Mouse (Mus musculus): ENCODE data around the gene Zbtb18.

DNA sequence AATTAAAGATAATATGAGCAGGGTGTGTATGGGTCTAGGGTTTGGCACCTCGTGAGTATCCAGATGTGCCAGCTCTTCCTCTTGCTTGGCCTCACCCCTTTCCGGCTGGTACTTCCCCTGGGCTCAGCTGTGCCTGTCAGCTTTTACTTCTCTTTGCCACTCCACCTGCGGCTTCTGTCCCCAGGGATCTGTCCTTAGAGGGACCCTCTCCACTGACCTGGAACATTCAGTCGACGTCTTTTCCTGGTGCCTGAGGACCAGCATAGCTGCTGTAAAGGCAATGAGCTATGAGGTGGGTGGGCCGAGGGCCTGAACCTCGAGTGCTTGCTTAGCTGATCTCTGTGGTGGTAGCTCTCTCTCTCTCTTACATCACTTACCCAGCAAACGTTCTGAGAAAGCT lies 25.0 kb downstream of the Zbtb18 start:
- TF ChIP-seq POLR2A (IDR thresholded peaks at IDR 0.05; ENCODE audit: low read depth, low read length), result no peak
- TF ChIP-seq MAX (IDR thresholded peaks at IDR 0.05; ENCODE audit: low read length), result peak; percentile 47; the same call in 1 of the 2 replicates
- TF ChIP-seq MEF2A (IDR thresholded peaks at IDR 0.05; ENCODE audit: borderline replicate concordance, low read depth, low read length), result peak; percentile 71; the same call in 1 of the 2 replicates
- TF ChIP-seq E2F4 (IDR thresholded peaks at IDR 0.05; ENCODE audit: insufficient replicate concordance, low read depth, low read length), result no peak
